Mouse (Mus musculus) intestine, embryonic 14.5 days (tissue): ENCODE data around the gene Hoxd3. TPM values are rescaled to one million over a fixed set of nuclear protein-coding genes. Genes with fewer than 3 reads are reported as not detected.
A peak's percentile ranks its signal among the peaks of the same experiment; 100 is the strongest.

Source experiments
- ATAC-seq: fragments of 200-750 bp; cut with Nextera tagmentation; replicated peaks from 2 replicates; pipeline ENCODE4 v1.8.0; 2017; ENCODE audit warnings: low read depth, moderate number of reproducible peaks, moderate TSS enrichment, moderate library complexity; ENCODE audit not compliant: low FRiP score, low TSS enrichment
- DNase-seq: peaks from one replicate; pipeline ENCODE4 v3.0.0-alpha.2; 2018; ENCODE audit warnings: low spot score
- H3K27ac ChIP-seq: fragments of 300-500 bp; sonication (generic); 2 replicates; pipeline ENCODE4 v1.5.1; 2014; ENCODE audit warnings: low read depth, mild to moderate bottlenecking, control low read depth
- H3K27me3 ChIP-seq: fragments of 300-500 bp; sonication (generic); replicated peaks from 2 replicates; pipeline ENCODE4 v1.6.1; 2014; ENCODE audit warnings: low read length, control low read depth; ENCODE audit not compliant: control insufficient read depth, insufficient read depth
- H3K36me3 ChIP-seq: fragments of 300-500 bp; sonication (generic); 2 replicates; pipeline ENCODE4 v1.6.1; 2014; ENCODE audit warnings: low read length, control low read depth; ENCODE audit not compliant: control insufficient read depth, insufficient read depth
- H3K4me1 ChIP-seq: fragments of 300-500 bp; sonication (generic); replicated peaks from 2 replicates; pipeline ENCODE4 v1.6.1; 2014; ENCODE audit warnings: low read length, control low read depth, mixed read lengths; ENCODE audit not compliant: control insufficient read depth, insufficient read depth
- H3K4me2 ChIP-seq: fragments of 300-500 bp; sonication (generic); 2 replicates; pipeline ENCODE4 v1.6.1; 2014; ENCODE audit warnings: low read length
- H3K4me3 ChIP-seq: fragments of 300-500 bp; sonication (generic); 2 replicates; pipeline ENCODE4 v1.5.1; 2014; ENCODE audit warnings: low read depth, low read length, control low read depth, mixed read lengths
- H3K9ac ChIP-seq: fragments of 300-500 bp; sonication (generic); 2 replicates; pipeline ENCODE4 v1.6.1; 2014; ENCODE audit warnings: mild to moderate bottlenecking, low read length
- H3K9me3 ChIP-seq: fragments of 300-500 bp; sonication (generic); 2 replicates; pipeline ENCODE4 v1.6.1; 2016; ENCODE audit warnings: low read length, control low read depth; ENCODE audit not compliant: control insufficient read depth
- WGBS: fragments of 180-500 bp; shearing (Covaris S2); extraction: QIAGEN DNeasy Blood & Tissue Kit; methylation state at CpG from one replicate; pipeline ENCODE4 v1.1.7; 2014; 5-methylcytosine and 5-hydroxymethylcytosine counted together
- polyA plus RNA-seq: library from polyadenylated mRNA; unstranded; fragments of >200 nt; fragmentation: Nextera tagmentation; extraction: Ambion mirVana; gene quantifications from 2 replicates; pipeline ENCODE4 v1.2.1, GENCODE M21; 2014

The Hoxd3 gene
- polyA plus RNA-seq, 1 experiment from 2014 or later, result 27.6 TPM

- 1% methylated on average over 37 of the region's 51 CpGs for WGBS
- Histone ChIP-seq H3K9ac (peak overlapping the region; percentile 42), H3K27ac (peak overlapping the region; percentile 54), H3K4me2 (peak overlapping the region; percentile 28), H3K36me3 (no peaks in the 10 kb centered on the region), H3K4me1 (no peaks in the 10 kb centered on the region; the same call in 1 of the 2 replicates), H3K9me3 (no peaks in the 10 kb centered on the region), H3K27me3 (peaks cover 100% of the 10 kb centered on the region), H3K4me3 (peak overlapping the region; percentile 30)
- no peak for ATAC-seq
- peak; percentile 52 for DNase-seq
Observed at GRCm38 (mm10) chr2:74682796-74683195, 28.9 kb upstream of the Hoxd3 start.

DNA sequence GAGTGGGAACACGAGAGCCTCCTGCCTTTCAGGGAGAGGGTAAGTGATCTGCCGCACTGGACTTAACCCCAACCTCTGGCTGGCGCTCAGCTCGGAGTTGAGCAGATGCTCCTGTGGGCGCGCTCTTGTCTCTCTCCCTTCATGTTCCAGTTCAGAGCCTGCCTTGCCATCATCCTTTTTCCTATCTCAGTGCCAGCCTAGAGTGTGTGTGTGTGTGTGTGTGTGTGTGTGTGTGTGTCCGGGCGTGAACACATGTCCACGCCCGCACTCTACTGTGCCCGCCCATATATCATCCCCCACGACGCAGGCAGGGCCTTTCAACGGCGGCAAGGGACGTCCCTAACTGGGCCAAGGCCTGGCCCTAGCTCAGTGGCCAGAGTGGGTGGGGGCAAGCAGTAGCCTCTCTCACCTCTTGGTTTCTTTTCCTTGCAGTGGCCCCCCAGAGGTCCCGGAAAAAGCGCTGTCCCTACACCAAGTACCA, 28.2 kb upstream of the Hoxd3 start:
- peaks cover 100% of the 10 kb centered on the region for H3K27me3 ChIP-seq
- H3K36me3 ChIP-seq, result no peaks in the 10 kb centered on the region
- ATAC-seq, result no peak

DNA sequence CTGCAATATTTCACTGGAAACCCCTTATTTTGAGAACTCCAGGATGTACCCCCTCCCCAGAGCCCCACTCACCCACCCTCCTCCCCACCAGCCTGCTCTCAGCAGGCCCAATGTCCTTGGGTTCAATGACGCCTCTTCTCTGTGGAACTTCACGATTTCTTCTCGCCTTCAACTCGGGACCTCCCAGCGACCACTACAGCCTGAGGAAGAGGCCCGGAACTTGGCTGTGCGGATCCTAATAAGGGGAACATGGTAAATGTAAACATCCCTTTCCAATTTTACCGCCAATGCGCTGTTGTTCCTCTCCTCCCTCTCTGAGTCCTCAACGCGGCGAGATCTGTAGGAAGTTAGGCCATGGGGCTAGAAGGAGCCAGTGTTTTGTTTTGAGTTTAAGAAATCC, 27.6 kb upstream of the Hoxd3 start:
- DNase-seq, result peak; percentile 62
- Histone ChIP-seq H3K4me3 (peak overlapping the region; percentile 30), H3K27me3 (peaks cover 100% of the 10 kb centered on the region), H3K27ac (0 out of 2 replicates have a peak overlapping the region, but pooled peaks have one; percentile 33), H3K4me1 (no peaks in the 10 kb centered on the region; the same call in 1 of the 2 replicates), H3K9ac (peak overlapping the region; percentile 27), H3K9me3 (no peaks in the 10 kb centered on the region), H3K36me3 (no peaks in the 10 kb centered on the region), H3K4me2 (0 out of 2 replicates have a peak overlapping the region, but pooled peaks have one; percentile 9)
- ATAC-seq, result no peak
- WGBS, result 4% methylated on average over 12 of the region's 12 CpGs

More for the DNA sequence above, 28.2 kb upstream of the Hoxd3 start:
- Histone ChIP-seq H3K4me3 (peak overlapping the region; percentile 30), H3K27ac (0 out of 2 replicates have a peak overlapping the region, but pooled peaks have one; percentile 33), H3K9ac (peak overlapping the region; percentile 12; the same call in 1 of the 2 replicates), H3K4me2 (no peak overlapping the region), H3K4me1 (no peaks in the 10 kb centered on the region; the same call in 1 of the 2 replicates), H3K9me3 (no peaks in the 10 kb centered on the region)
- peak; percentile 68 for DNase-seq
- WGBS, result 2% methylated on average over 18 of the region's 18 CpGs

- H3K36me3 ChIP-seq, result no peaks in the 10 kb centered on the region
- peak overlapping the region; percentile 30; the same call in 1 of the 2 replicates for H3K4me3 ChIP-seq
- 0 out of 2 replicates have a peak overlapping the region, but pooled peaks have one; percentile 13 for H3K4me2 ChIP-seq
- WGBS, result 11% methylated on average over 4 of the region's 4 CpGs
- ATAC-seq, result no peak
- no peak overlapping the region for H3K27ac ChIP-seq
- H3K27me3 ChIP-seq, result peaks cover 100% of the 10 kb centered on the region
- no peaks in the 10 kb centered on the region for H3K9me3 ChIP-seq
- H3K9ac ChIP-seq, result no peak overlapping the region
- H3K4me1 ChIP-seq, result no peaks in the 10 kb centered on the region; the same call in 1 of the 2 replicates
- DNase-seq, result peak; percentile 53
Observed at GRCm38 (mm10) chr2:74685059-74685603, 26.6 kb upstream of the Hoxd3 start.

DNA sequence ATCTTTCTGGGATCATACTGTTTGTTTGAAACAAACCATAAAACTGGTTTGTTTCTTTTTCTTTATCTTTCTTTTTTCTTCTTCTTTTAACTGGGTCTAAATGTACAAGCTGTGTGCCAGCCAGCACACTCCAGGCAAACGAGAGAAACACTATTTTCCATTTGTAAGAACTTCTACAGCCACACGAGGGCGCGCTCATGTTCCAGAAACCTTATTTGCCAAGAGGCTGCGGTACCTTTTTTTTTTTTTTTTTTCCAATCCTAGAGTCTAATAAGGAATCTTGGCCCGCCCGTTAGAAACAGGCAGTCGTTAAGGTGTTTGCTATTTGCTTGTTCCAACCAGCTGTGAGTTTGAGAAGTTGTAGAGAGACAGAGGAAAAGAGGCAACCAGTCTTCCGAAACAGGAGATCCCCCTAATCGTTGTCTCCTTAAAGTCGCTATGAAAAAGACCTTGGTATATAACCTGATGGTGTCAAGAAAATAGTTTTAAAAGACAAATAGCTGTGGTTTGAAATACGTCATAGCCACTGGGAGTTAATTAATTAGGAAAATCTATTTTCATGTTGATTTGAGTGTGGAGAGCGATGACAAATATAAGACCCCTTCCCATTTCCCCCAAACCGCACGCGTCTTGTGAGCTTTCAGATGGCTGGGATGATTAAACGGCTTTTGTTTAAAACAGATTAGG, 25.3 kb upstream of the Hoxd3 start:
- peak overlapping the region; percentile 17; the same call in 1 of the 2 replicates for H3K4me3 ChIP-seq
- no peak for ATAC-seq
- H3K27ac ChIP-seq, result 0 out of 2 replicates have a peak overlapping the region, but pooled peaks have one; percentile 18
- no peaks in the 10 kb centered on the region for H3K36me3 ChIP-seq
- no peaks in the 10 kb centered on the region for H3K9me3 ChIP-seq
- no peaks in the 10 kb centered on the region; the same call in 1 of the 2 replicates for H3K4me1 ChIP-seq
- peak; percentile 88 for DNase-seq
- peaks cover 100% of the 10 kb centered on the region for H3K27me3 ChIP-seq
- peak overlapping the region; percentile 3 for H3K9ac ChIP-seq
- H3K4me2 ChIP-seq, result peak overlapping the region; percentile 24; the same call in 1 of the 2 replicates
- WGBS, result 5% methylated on average over 17 of the region's 17 CpGs

GRCm38 (mm10) chr2:74686988-74687697, 24.6 kb upstream of the Hoxd3 start:
- peak overlapping the region; percentile 24 for H3K4me2 ChIP-seq
- ATAC-seq (no peak), DNase-seq (peak; percentile 72)
- H3K27me3 ChIP-seq, result peaks cover 100% of the 10 kb centered on the region
- H3K9ac ChIP-seq, result peak overlapping the region; percentile 3
- no peaks in the 10 kb centered on the region for H3K36me3 ChIP-seq
- 0 out of 2 replicates have a peak overlapping the region, but pooled peaks have one; percentile 18 for H3K27ac ChIP-seq
- peak overlapping the region; percentile 17 for H3K4me3 ChIP-seq
- H3K9me3 ChIP-seq, result no peaks in the 10 kb centered on the region
- no peaks in the 10 kb centered on the region; the same call in 1 of the 2 replicates for H3K4me1 ChIP-seq
- WGBS, result 2% methylated on average over 27 of the region's 27 CpGs

- Histone ChIP-seq H3K27me3 (peaks cover 100% of the 10 kb centered on the region), H3K4me3 (peak overlapping the region; percentile 17), H3K9ac (peak overlapping the region; percentile 3), H3K4me2 (peak overlapping the region; percentile 24), H3K4me1 (no peaks in the 10 kb centered on the region), H3K27ac (0 out of 2 replicates have a peak overlapping the region, but pooled peaks have one; percentile 34), H3K9me3 (no peaks in the 10 kb centered on the region), H3K36me3 (no peaks in the 10 kb centered on the region)
- ATAC-seq (no peak), DNase-seq (peak; percentile 73)
- 2% methylated on average over 31 of the region's 31 CpGs for WGBS
Observed at GRCm38 (mm10) chr2:74687698-74688555, 23.8 kb upstream of the Hoxd3 start.
